Comparison of ENCODE assay signal across 12 mouse cellular contexts in genomic region chr11:32287493-32287825, GRCm38 (mm10). TPM values are rescaled to one million over a fixed set of nuclear protein-coding genes. Genes with fewer than 3 reads are reported as not detected.
DNase-seq lines count a peak whose midpoint lies in the region; ATAC-seq and TF ChIP-seq lines count a peak whose summit lies in the region.
"Had no signal": no experiment of that assay in that cellular context is flagged by ENCODE, and none has a peak within 500 bp of the region (broad histone marks: within the 10 kb centered on the region; RNA-seq: fewer than 3 reads in every experiment).

No protein-coding gene starts in this region.

- H3K9ac ChIP-seq in forebrain, embryonic 12.5 days: no peak overlapping the region
- H3K9ac ChIP-seq in forebrain, embryonic 14.5 days (ENCODE audit: low read length): no peak overlapping the region
- peak overlapping the region; percentile 95 for H3K9ac ChIP-seq in liver, embryonic 14.5 days (replicated peaks)
- H3K9ac ChIP-seq: midbrain, embryonic 12.5 days had no signal

- no peak overlapping the region for H3K4me2 ChIP-seq in forebrain, embryonic 12.5 days
- no peak overlapping the region for H3K4me2 ChIP-seq in forebrain, embryonic 14.5 days (ENCODE audit: low read length)
- H3K4me2 ChIP-seq in liver, embryonic 14.5 days (ENCODE audit: low read depth): peak overlapping the region; percentile 72

- no peak for TF ChIP-seq CTCF in liver, embryonic 14.5 days (IDR thresholded peaks at IDR 0.05; ENCODE audit: low read depth)

- ATAC-seq in forebrain, embryonic 12.5 days (ENCODE audit: low FRiP score): peak; percentile 17; the same call in 1 of the 2 replicates
- no peak for ATAC-seq in forebrain, embryonic 14.5 days
- no peak for ATAC-seq in megakaryocyte, adult 5-6 weeks (ENCODE audit: poor library complexity, severe bottlenecking)
- ATAC-seq in liver, embryonic 14.5 days (ENCODE audit: insufficient read depth): no peak

- no peak overlapping the region for H3K4me3 ChIP-seq in forebrain, embryonic 12.5 days (replicated peaks)
- no peak overlapping the region for H3K4me3 ChIP-seq in forebrain, embryonic 14.5 days (ENCODE audit: low read depth, low read length)
- H3K4me3 ChIP-seq in megakaryocyte, embryonic 14.5 days (replicated peaks): peak overlapping the region; percentile 85
- peak overlapping the region; percentile 65 to 74 for H3K4me3 ChIP-seq in liver, embryonic 14.5 days (ENCODE audit: insufficient read depth in 1 of 2, low read depth in 2 of 2, low read length in 2 of 2)

- no peaks in the 10 kb centered on the region for H3K9me3 ChIP-seq in forebrain, embryonic 12.5 days
- H3K9me3 ChIP-seq in forebrain, embryonic 14.5 days (replicated peaks; ENCODE audit: control insufficient read depth, low read length): no peaks in the 10 kb centered on the region
- H3K9me3 ChIP-seq in megakaryocyte, embryonic 14.5 days: no peaks in the 10 kb centered on the region
- H3K9me3 ChIP-seq in liver, embryonic 14.5 days (ENCODE audit: control insufficient read depth, low read length): no peaks in the 10 kb centered on the region
- H3K9me3 ChIP-seq: midbrain, embryonic 12.5 days had no signal

- peaks cover 15% of the 10 kb centered on the region for H3K27me3 ChIP-seq in forebrain, embryonic 12.5 days
- no peaks in the 10 kb centered on the region for H3K27me3 ChIP-seq in forebrain, embryonic 14.5 days (replicated peaks; ENCODE audit: control insufficient read depth, insufficient read depth, low read length)
- H3K27me3 ChIP-seq in megakaryocyte, embryonic 14.5 days (replicated peaks): peaks cover 35% of the 10 kb centered on the region
- no peaks in the 10 kb centered on the region for H3K27me3 ChIP-seq in liver, embryonic 14.5 days (ENCODE audit: control insufficient read depth, insufficient read depth, low read length)

- no peak overlapping the region for H3K27ac ChIP-seq in forebrain, embryonic 12.5 days
- no peak overlapping the region for H3K27ac ChIP-seq in forebrain, embryonic 14.5 days (ENCODE audit: low read depth, low read length)
- peak overlapping the region; percentile 100 for H3K27ac ChIP-seq in liver, embryonic 14.5 days
- H3K27ac ChIP-seq: midbrain, embryonic 12.5 days had no signal

- WGBS in forebrain, embryonic 12.5 days: 74% methylated on average over 9 of the region's 9 CpGs
- 71% methylated on average over 9 of the region's 9 CpGs for WGBS in forebrain, embryonic 14.5 days
- WGBS in liver, embryonic 14.5 days (ENCODE audit: insufficient replicate concordance): 46% methylated on average over 9 of the region's 9 CpGs

- no peak for DNase-seq in forebrain, embryonic 14.5 days (ENCODE audit: low spot score)
- DNase-seq in ZHBTc4 (ENCODE audit: low read depth, low spot score): peak; percentile 30
- DNase-seq in liver, embryonic 14.5 days (ENCODE audit: low read depth in 3 of 3, low spot score in 3 of 3): peak in 1 of 3 experiments; percentile 54
- no peak for DNase-seq in c-Kit-positive CD71-positive TER-119-positive erythroid progenitor cells, embryonic 14.5 days (ENCODE audit: low spot score)
- no peak for DNase-seq in embryo, embryonic 9.5 days (ENCODE audit: extremely low spot score)

- H3K4me1 ChIP-seq in forebrain, embryonic 12.5 days: no peaks in the 10 kb centered on the region
- no peaks in the 10 kb centered on the region for H3K4me1 ChIP-seq in forebrain, embryonic 14.5 days (ENCODE audit: control insufficient read depth, insufficient read depth, low read length)
- H3K4me1 ChIP-seq in megakaryocyte, embryonic 14.5 days: peaks cover 23% of the 10 kb centered on the region
- H3K4me1 ChIP-seq in liver, embryonic 14.5 days (replicated peaks; ENCODE audit: control insufficient read depth in 2 of 2, insufficient read depth in 2 of 2, low read length in 1 of 2): peaks cover 29 to 43% of the 10 kb centered on the region in 2 experiments
- H3K4me1 ChIP-seq: midbrain, embryonic 12.5 days had no signal

- TF ChIP-seq EP300 in liver, embryonic 14.5 days (IDR thresholded peaks at IDR 0.05; ENCODE audit: low read depth): no peak

- H3K36me3 ChIP-seq in forebrain, embryonic 12.5 days (replicated peaks): no peaks in the 10 kb centered on the region
- no peaks in the 10 kb centered on the region for H3K36me3 ChIP-seq in forebrain, embryonic 14.5 days (ENCODE audit: control insufficient read depth, insufficient read depth, low read length)
- no peaks in the 10 kb centered on the region for H3K36me3 ChIP-seq in megakaryocyte, embryonic 14.5 days (replicated peaks; ENCODE audit: low read length)
- peaks cover 20% of the 10 kb centered on the region for H3K36me3 ChIP-seq in liver, embryonic 14.5 days (replicated peaks; ENCODE audit: control insufficient read depth, insufficient read depth, low read depth)
- H3K36me3 ChIP-seq: midbrain, embryonic 12.5 days had no signal

RNA-seq across cellular contexts. Expression of gene Hbq1b, which starts 0.7 kb away (rescaled TPM):
- polyA plus RNA-seq in forebrain, embryonic 12.5 days (2016; fragmentation: Nextera tagmentation; extraction: Ambion mirVana): 2.4 TPM in 2 replicates
- 1.1 and 1.6 TPM in 2 replicates for polyA plus RNA-seq in forebrain, embryonic 14.5 days (2014; fragmentation: Nextera tagmentation; extraction: Ambion mirVana)
- 2.9 TPM in 1 of 2 replicates, not detected in the other for polyA plus RNA-seq in megakaryocyte, embryonic 14.5 days (2012; ENCODE audit: insufficient read depth, low replicate concordance)
- 1.1 TPM in 1 of 2 replicates, not detected in the other for total RNA-seq in megakaryocyte, adult 5-6 weeks (2015)
- total RNA-seq in megakaryocyte, adult 5-6 weeks (2017): not detected in 2 replicates
- polyA plus RNA-seq in liver, embryonic 14.5 days (2012; rRNA removed): 127 and 156 TPM in 2 replicates
- polyA plus RNA-seq in liver, embryonic 14.5 days (2014; fragmentation: Nextera tagmentation; extraction: Ambion mirVana): 157 and 161 TPM in 2 replicates
- polyA plus RNA-seq: small intestine, adult 2 months had no signal

RNA-seq across cellular contexts. Expression of gene Hba-a1, which starts 4.1 kb away (rescaled TPM):
- polyA plus RNA-seq in forebrain, embryonic 12.5 days (2016; fragmentation: Nextera tagmentation; extraction: Ambion mirVana): 2,326 and 2,947 TPM in 2 replicates
- polyA plus RNA-seq in forebrain, embryonic 14.5 days (2014; fragmentation: Nextera tagmentation; extraction: Ambion mirVana): 2,348 and 2,639 TPM in 2 replicates
- 5,345 and 12,498 TPM in 2 replicates for polyA plus RNA-seq in megakaryocyte, embryonic 14.5 days (2012; ENCODE audit: insufficient read depth, low replicate concordance)
- 53.9 and 134 TPM in 2 replicates for total RNA-seq in megakaryocyte, adult 5-6 weeks (2015)
- 18.7 and 44.2 TPM in 2 replicates for total RNA-seq in megakaryocyte, adult 5-6 weeks (2017)
- 26,041 and 60,430 TPM in 2 replicates for polyA plus RNA-seq in liver, embryonic 14.5 days (2012; rRNA removed)
- 70,707 and 74,513 TPM in 2 replicates for polyA plus RNA-seq in liver, embryonic 14.5 days (2014; fragmentation: Nextera tagmentation; extraction: Ambion mirVana)

RNA-seq across cellular contexts. Expression of gene Hba-a2, which starts 8.8 kb away (rescaled TPM):
- 4,843 and 6,486 TPM in 2 replicates for polyA plus RNA-seq in forebrain, embryonic 12.5 days (2016; fragmentation: Nextera tagmentation; extraction: Ambion mirVana)
- polyA plus RNA-seq in forebrain, embryonic 14.5 days (2014; fragmentation: Nextera tagmentation; extraction: Ambion mirVana): 5,936 and 7,230 TPM in 2 replicates
- polyA plus RNA-seq in megakaryocyte, embryonic 14.5 days (2012; ENCODE audit: insufficient read depth, low replicate concordance): 578 and 1,883 TPM in 2 replicates
- 72.7 and 158 TPM in 2 replicates for total RNA-seq in megakaryocyte, adult 5-6 weeks (2015)
- total RNA-seq in megakaryocyte, adult 5-6 weeks (2017): 99.3 and 270 TPM in 2 replicates
- 214,511 and 362,158 TPM in 2 replicates for polyA plus RNA-seq in liver, embryonic 14.5 days (2012; rRNA removed)
- polyA plus RNA-seq in liver, embryonic 14.5 days (2014; fragmentation: Nextera tagmentation; extraction: Ambion mirVana): 162,484 and 169,597 TPM in 2 replicates

RNA-seq across cellular contexts. Expression of gene Hba-x, which starts 11.3 kb away (rescaled TPM):
- 1,147 and 1,607 TPM in 2 replicates for polyA plus RNA-seq in forebrain, embryonic 12.5 days (2016; fragmentation: Nextera tagmentation; extraction: Ambion mirVana)
- 33.0 and 82.9 TPM in 2 replicates for polyA plus RNA-seq in forebrain, embryonic 14.5 days (2014; fragmentation: Nextera tagmentation; extraction: Ambion mirVana)
- not detected in 2 replicates for polyA plus RNA-seq in megakaryocyte, embryonic 14.5 days (2012; ENCODE audit: insufficient read depth, low replicate concordance)
- total RNA-seq in megakaryocyte, adult 5-6 weeks (2015): not detected in 2 replicates
- total RNA-seq in megakaryocyte, adult 5-6 weeks (2017): not detected in 2 replicates
- polyA plus RNA-seq in liver, embryonic 14.5 days (2012; rRNA removed): 32.1 and 38.8 TPM in 2 replicates
- 74.9 and 85.3 TPM in 2 replicates for polyA plus RNA-seq in liver, embryonic 14.5 days (2014; fragmentation: Nextera tagmentation; extraction: Ambion mirVana)
- total RNA-seq: gastrocnemius, postnatal 10 days; layer of hippocampus, postnatal 10 days had no signal
- polyA plus RNA-seq: small intestine, adult 2 months had no signal

RNA-seq across cellular contexts. Expression of gene Hbq1a, which starts 12.4 kb away (rescaled TPM):
- polyA plus RNA-seq in forebrain, embryonic 12.5 days (2016; fragmentation: Nextera tagmentation; extraction: Ambion mirVana): 0.73 TPM in 1 of 2 replicates, not detected in the other
- polyA plus RNA-seq in forebrain, embryonic 14.5 days (2014; fragmentation: Nextera tagmentation; extraction: Ambion mirVana): 0.63 and 0.75 TPM in 2 replicates
- polyA plus RNA-seq in megakaryocyte, embryonic 14.5 days (2012; ENCODE audit: insufficient read depth, low replicate concordance): not detected in 2 replicates
- total RNA-seq in megakaryocyte, adult 5-6 weeks (2015): not detected in 2 replicates
- not detected in 2 replicates for total RNA-seq in megakaryocyte, adult 5-6 weeks (2017)
- 7.8 and 9.1 TPM in 2 replicates for polyA plus RNA-seq in liver, embryonic 14.5 days (2012; rRNA removed)
- polyA plus RNA-seq in liver, embryonic 14.5 days (2014; fragmentation: Nextera tagmentation; extraction: Ambion mirVana): 7.9 TPM in 2 replicates
- total RNA-seq: gastrocnemius, postnatal 10 days had no signal
- polyA plus RNA-seq: small intestine, adult 2 months had no signal

Comparison
In these comparisons a context has a peak if more than half of its experiments do, and no peak if none do; other contexts are left out.
1. H3K4me3 ChIP-seq: peak in megakaryocyte, embryonic 14.5 days (single experiment) and liver, embryonic 14.5 days (2 of 2); none in forebrain, embryonic 12.5 days (single experiment) and forebrain, embryonic 14.5 days (single experiment).
2. RNA of gene Hbq1b, which starts 0.7 kb away (polyA plus RNA-seq): 127 to 161 TPM in liver, embryonic 14.5 days; 2.9 TPM in megakaryocyte, embryonic 14.5 days, 2.4 TPM in forebrain, embryonic 12.5 days and 1.1 to 1.6 TPM in forebrain, embryonic 14.5 days; every median in the first group is over 10 times any median in the second.
3. RNA of gene Hba-a2, which starts 8.8 kb away (polyA plus RNA-seq): 162,484 to 362,158 TPM in liver, embryonic 14.5 days; 4,843 to 6,486 TPM in forebrain, embryonic 12.5 days, 5,936 to 7,230 TPM in forebrain, embryonic 14.5 days and 578 to 1,883 TPM in megakaryocyte, embryonic 14.5 days; every median in the first group is over 10 times any median in the second.